Mouse (Mus musculus): Measurements from ENCODE around the gene Syt1. TPM values are rescaled to one million over a fixed set of nuclear protein-coding genes. Genes with fewer than 3 reads are reported as not detected.

Gene Syt1
- polyA plus RNA-seq, 1 experiment = not detected

DNA sequence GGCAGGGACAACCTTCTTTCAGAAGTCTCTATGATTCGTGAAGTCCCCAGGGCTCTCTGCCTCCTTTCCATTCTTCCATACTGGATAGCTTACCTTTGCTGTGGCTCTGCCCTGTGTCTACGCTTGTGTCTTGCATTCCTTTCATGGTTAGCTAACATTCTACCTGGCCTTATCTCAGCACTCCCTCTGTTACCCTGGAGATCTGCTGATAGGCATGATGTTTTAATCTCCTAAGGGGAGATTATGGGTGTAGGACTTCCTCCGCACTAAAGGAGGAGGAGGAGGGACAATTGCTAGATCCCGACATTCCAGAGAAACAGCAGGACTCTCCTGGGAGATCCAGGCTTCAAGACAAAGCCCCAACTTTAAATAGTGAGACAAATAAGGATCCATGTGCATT is 479.7 kb downstream of the Syt1 start:
- no peaks in the 10 kb centered on the region for H3K27me3 ChIP-seq (ENCODE audit: control insufficient read depth)
- TF ChIP-seq GATA1 (IDR thresholded peaks at IDR 0.05; ENCODE audit: low read length) = no peak
- no peak for TF ChIP-seq TAL1 (IDR thresholded peaks at IDR 0.05; ENCODE audit: low read length)
- no peaks in the 10 kb centered on the region for H3K9me3 ChIP-seq (ENCODE audit: control insufficient read depth, low read length)
- H3K4me1 ChIP-seq (ENCODE audit: control insufficient read depth) = no peaks in the 10 kb centered on the region
- no peak overlapping the region for H3K4me3 ChIP-seq (replicated peaks)
- H3K36me3 ChIP-seq (ENCODE audit: control insufficient read depth) = no peaks in the 10 kb centered on the region

DNA sequence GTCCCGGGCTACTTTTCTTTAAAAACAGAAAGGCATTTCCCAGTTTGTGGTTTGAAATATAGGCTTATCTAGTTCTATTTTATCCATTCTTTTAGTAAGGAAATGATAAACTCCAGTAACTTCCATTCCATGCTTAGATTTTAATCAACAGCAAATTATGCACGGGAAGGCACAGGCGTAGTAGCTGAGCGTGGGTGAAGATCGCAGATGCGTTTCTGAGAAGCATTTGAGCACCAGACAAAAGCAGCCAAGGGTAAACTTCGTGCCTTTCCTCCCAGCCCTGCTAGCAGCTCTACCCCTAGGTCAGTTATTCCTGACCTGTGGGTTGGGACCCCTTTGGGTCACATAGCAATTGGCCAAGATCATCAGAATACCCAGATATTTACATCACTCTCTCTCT is 482.4 kb downstream of the Syt1 start:
- Histone ChIP-seq H3K9me3 (ENCODE audit: control insufficient read depth, low read length) (no peaks in the 10 kb centered on the region), H3K36me3 (ENCODE audit: control insufficient read depth) (no peaks in the 10 kb centered on the region), H3K4me3 (replicated peaks) (no peak overlapping the region), H3K27me3 (ENCODE audit: control insufficient read depth) (no peaks in the 10 kb centered on the region), H3K4me1 (ENCODE audit: control insufficient read depth) (no peaks in the 10 kb centered on the region)
- TF ChIP-seq GATA1 (IDR thresholded peaks at IDR 0.05; ENCODE audit: low read length) (no peak), TAL1 (IDR thresholded peaks at IDR 0.05; ENCODE audit: low read length) (no peak)

DNA sequence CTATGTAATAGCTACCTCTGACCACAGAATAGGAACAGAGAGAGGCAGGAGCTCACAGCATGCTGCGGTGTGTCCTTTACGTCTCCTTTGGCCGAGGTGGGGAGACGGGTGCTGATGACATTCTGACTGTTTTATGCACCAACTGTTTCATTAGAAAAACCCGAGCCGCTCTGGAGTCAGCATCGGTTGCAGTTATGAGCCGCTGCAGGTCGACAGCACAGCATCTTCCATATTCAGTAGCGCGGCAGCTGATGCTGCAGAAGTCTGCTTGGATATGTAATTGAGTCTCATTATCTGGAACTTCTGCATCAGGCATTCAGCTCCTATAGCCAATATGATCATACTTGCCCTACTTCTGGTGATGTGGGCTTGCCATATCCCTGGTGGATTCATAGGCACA is 485.3 kb downstream of the Syt1 start:
- TF ChIP-seq TAL1 (IDR thresholded peaks at IDR 0.05; ENCODE audit: low read length) (no peak), GATA1 (IDR thresholded peaks at IDR 0.05; ENCODE audit: low read length) (no peak)
- Histone ChIP-seq H3K9me3 (ENCODE audit: control insufficient read depth, low read length) (no peaks in the 10 kb centered on the region), H3K4me3 (replicated peaks) (no peak overlapping the region), H3K27me3 (ENCODE audit: control insufficient read depth) (no peaks in the 10 kb centered on the region), H3K4me1 (ENCODE audit: control insufficient read depth) (no peaks in the 10 kb centered on the region), H3K36me3 (ENCODE audit: control insufficient read depth) (no peaks in the 10 kb centered on the region)

DNA sequence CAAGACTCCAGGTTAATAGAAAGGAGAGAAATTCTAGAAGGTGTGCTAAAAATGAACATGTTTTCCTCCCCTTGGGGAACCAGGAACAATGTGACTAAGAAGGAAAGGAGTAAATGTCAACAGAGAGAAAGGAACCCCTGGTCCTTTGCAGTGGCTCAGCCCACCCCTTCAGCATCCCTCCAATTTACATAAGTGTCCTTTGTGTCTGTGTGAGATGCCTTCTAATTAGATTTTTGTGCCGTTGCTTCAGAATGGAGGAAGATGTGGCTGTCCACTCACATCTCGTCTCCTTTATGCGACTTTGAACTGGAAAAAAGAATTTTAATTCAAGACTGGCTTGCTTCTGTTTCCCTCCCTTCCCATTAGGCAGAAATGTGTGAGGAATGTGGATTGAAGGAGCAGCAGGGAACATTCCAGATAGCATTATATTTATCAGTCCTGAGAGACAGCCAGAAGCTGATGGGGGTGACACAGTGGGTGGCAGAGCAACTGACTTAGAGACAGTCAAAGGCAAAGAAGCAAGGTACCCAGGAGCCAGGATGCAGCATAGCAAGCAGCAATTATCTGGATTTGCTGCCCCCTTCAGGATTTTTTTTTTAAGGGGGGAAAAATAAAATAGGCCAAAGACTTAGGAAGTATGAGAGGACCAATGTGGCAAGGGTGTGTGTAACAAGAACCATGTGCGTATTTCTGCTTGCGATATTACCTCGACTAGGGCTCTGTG is 486.3 kb downstream of the Syt1 start:
- no peaks in the 10 kb centered on the region for H3K27me3 ChIP-seq (ENCODE audit: control insufficient read depth)

DNA sequence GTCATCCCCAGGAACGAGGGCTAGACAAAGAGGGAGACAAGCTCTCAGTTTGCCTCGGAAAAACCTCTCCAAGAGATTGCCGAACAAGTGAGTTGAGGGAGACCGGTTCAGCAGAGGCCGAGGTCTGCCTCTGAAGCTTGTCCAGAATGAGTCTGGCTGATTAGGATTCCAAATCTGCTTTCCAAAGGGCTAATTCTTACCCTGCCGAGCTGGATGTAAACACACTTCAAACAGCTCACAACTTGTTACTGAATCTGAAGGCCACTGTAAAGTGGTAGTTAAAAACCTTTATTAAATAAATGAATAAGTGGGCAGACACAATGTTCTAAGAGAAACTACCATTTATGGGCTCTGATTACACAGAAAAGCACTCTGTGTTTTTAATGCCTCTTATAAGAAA is 491.6 kb downstream of the Syt1 start:
- Histone ChIP-seq H3K4me3 (replicated peaks) (no peak overlapping the region), H3K4me1 (ENCODE audit: control insufficient read depth) (no peaks in the 10 kb centered on the region), H3K9me3 (ENCODE audit: control insufficient read depth, low read length) (no peaks in the 10 kb centered on the region), H3K27me3 (ENCODE audit: control insufficient read depth) (no peaks in the 10 kb centered on the region), H3K36me3 (ENCODE audit: control insufficient read depth) (no peaks in the 10 kb centered on the region)
- no peak for TF ChIP-seq GATA1 (IDR thresholded peaks at IDR 0.05; ENCODE audit: low read length)
- no peak for TF ChIP-seq TAL1 (IDR thresholded peaks at IDR 0.05; ENCODE audit: low read length)

More for the DNA sequence above, 486.3 kb downstream of the Syt1 start:
- Histone ChIP-seq H3K9me3 (ENCODE audit: control insufficient read depth, low read length) (no peaks in the 10 kb centered on the region), H3K4me3 (replicated peaks) (no peak overlapping the region), H3K4me1 (ENCODE audit: control insufficient read depth) (no peaks in the 10 kb centered on the region), H3K36me3 (ENCODE audit: control insufficient read depth) (no peaks in the 10 kb centered on the region)
- TF ChIP-seq TAL1 (IDR thresholded peaks at IDR 0.05; ENCODE audit: low read length) (no peak), GATA1 (IDR thresholded peaks at IDR 0.05; ENCODE audit: low read length) (no peak)

DNA sequence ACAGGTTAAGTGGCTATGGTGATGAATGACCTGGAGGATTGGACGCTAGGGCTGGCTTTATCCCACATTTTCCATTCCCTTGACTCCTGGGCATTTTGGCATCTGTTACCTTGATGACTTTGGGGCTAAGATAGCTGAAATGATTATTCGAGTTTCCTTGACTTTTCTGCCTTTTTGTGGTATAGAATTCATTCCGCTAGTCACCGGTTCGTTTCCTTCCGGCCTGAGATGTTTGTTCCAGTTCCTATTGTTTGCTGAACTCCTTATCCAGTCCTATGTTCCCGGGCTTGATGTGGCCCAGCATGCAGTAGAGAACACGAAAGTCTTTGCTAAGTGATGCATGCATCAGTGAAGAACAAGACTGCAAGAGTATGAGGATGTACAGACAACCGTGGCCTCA is 493.7 kb downstream of the Syt1 start:
- H3K36me3 ChIP-seq (ENCODE audit: control insufficient read depth) = no peaks in the 10 kb centered on the region
- H3K9me3 ChIP-seq (ENCODE audit: control insufficient read depth, low read length) = no peaks in the 10 kb centered on the region
- no peaks in the 10 kb centered on the region for H3K27me3 ChIP-seq (ENCODE audit: control insufficient read depth)
- no peak for TF ChIP-seq GATA1 (IDR thresholded peaks at IDR 0.05; ENCODE audit: low read length)
- TF ChIP-seq TAL1 (IDR thresholded peaks at IDR 0.05; ENCODE audit: low read length) = no peak
- H3K4me1 ChIP-seq (ENCODE audit: control insufficient read depth) = no peaks in the 10 kb centered on the region
- H3K4me3 ChIP-seq (replicated peaks) = no peak overlapping the region

DNA sequence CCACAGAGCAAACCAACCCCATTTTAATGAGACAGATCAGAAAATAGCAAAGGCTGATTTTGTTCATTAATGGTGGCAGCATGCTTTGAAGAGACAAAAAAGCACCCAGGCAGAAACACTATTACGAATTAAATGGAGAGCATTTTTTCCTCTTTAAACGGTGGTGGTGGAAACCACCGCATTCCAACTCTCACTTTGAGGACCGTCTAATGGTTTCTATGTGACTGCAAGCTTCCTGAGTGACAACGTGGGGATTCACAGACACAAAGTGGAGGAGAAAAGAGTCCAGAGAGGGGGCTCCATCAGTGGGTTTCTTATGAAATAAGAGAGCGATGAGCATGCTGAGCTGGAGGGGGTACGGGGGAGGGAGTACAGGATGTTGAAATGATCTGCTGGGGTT is 496.1 kb downstream of the Syt1 start:
- Histone ChIP-seq H3K4me3 (replicated peaks) (no peak overlapping the region), H3K36me3 (ENCODE audit: control insufficient read depth) (no peaks in the 10 kb centered on the region), H3K27me3 (ENCODE audit: control insufficient read depth) (no peaks in the 10 kb centered on the region), H3K9me3 (ENCODE audit: control insufficient read depth, low read length) (no peaks in the 10 kb centered on the region), H3K4me1 (ENCODE audit: control insufficient read depth) (no peaks in the 10 kb centered on the region)
- TF ChIP-seq TAL1 (IDR thresholded peaks at IDR 0.05; ENCODE audit: low read length) (no peak), GATA1 (IDR thresholded peaks at IDR 0.05; ENCODE audit: low read length) (no peak)

DNA sequence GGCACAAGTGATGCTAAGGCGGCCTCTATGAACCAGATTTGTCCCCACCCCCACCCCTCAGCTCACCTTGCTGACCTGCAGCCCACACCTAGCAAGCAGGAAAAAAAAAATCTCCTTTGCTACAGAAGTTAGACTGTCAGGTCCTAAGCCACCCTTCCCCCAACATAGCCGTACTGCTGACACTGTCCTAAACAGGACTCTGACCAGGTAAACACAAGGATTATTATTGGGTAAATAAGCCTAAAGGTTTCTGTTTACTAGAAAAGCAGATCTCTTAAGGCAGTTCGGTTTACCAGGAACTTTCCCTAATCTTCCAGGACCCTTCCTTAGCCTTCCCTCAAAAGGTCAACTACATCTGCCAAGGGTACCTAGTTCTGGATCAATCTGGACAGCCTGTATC is 501.2 kb downstream of the Syt1 start:
- TF ChIP-seq GATA1 (IDR thresholded peaks at IDR 0.05; ENCODE audit: low read length) = no peak
- TF ChIP-seq TAL1 (IDR thresholded peaks at IDR 0.05; ENCODE audit: low read length) = no peak
- Histone ChIP-seq H3K4me3 (replicated peaks) (no peak overlapping the region), H3K27me3 (ENCODE audit: control insufficient read depth) (no peaks in the 10 kb centered on the region), H3K36me3 (ENCODE audit: control insufficient read depth) (no peaks in the 10 kb centered on the region), H3K9me3 (ENCODE audit: control insufficient read depth, low read length) (no peaks in the 10 kb centered on the region), H3K4me1 (ENCODE audit: control insufficient read depth) (no peaks in the 10 kb centered on the region)

DNA sequence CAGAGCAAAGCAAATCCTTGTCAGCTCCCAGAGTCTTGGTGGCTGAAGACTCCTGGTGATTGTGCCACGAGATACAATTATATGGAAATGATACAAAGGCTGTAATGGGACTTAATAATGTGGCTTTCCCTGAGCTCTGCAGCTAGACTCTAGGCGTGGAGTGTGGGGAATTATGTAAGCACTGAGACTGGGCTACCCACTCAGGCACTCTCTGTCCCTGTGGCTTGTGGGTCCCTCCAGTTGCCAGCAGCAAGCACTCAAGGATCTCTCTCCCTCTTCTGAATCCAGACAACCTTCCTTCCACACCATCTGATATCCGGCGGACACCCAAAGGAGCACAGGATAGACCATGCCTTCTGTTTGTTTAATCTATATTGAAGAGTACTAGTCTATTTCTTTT is 503.9 kb downstream of the Syt1 start:
- no peaks in the 10 kb centered on the region for H3K4me1 ChIP-seq (ENCODE audit: control insufficient read depth)
- no peaks in the 10 kb centered on the region for H3K36me3 ChIP-seq (ENCODE audit: control insufficient read depth)
- H3K27me3 ChIP-seq (ENCODE audit: control insufficient read depth) = no peaks in the 10 kb centered on the region
- H3K4me3 ChIP-seq (replicated peaks) = no peak overlapping the region
- TF ChIP-seq GATA1 (IDR thresholded peaks at IDR 0.05; ENCODE audit: low read length) (no peak), TAL1 (IDR thresholded peaks at IDR 0.05; ENCODE audit: low read length) (no peak)
- H3K9me3 ChIP-seq (ENCODE audit: control insufficient read depth, low read length) = no peaks in the 10 kb centered on the region

DNA sequence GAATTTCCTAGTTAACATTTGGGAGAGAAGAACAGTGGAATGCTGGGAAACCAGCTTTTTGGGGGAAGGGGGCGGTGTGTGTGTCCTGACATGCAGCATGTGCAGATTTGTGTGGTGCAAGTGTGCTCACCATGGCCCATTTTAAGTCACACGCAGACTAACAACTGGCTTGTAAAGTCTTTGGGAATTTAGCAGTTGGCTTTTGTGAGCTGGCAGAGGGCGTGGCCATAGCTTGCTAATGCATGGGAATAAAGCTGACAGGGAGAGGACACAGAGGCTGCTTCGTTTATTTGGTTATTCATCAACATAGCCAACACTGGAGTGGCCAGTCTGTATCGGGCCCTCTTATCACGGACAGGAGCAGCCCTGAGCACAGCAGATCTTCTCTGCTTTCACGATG is 505.9 kb downstream of the Syt1 start:
- no peaks in the 10 kb centered on the region for H3K9me3 ChIP-seq (ENCODE audit: control insufficient read depth, low read length)
- no peaks in the 10 kb centered on the region for H3K4me1 ChIP-seq (ENCODE audit: control insufficient read depth)
- TF ChIP-seq TAL1 (IDR thresholded peaks at IDR 0.05; ENCODE audit: low read length) (no peak), GATA1 (IDR thresholded peaks at IDR 0.05; ENCODE audit: low read length) (no peak)
- H3K27me3 ChIP-seq (ENCODE audit: control insufficient read depth) = no peaks in the 10 kb centered on the region
- H3K36me3 ChIP-seq (ENCODE audit: control insufficient read depth) = no peaks in the 10 kb centered on the region
- H3K4me3 ChIP-seq (replicated peaks) = no peak overlapping the region

All from erythroblast, embryonic 14.5 days (primary cell).